Comparison of ENCODE assay signal across 8 mouse cellular contexts in the genomic region with DNA sequence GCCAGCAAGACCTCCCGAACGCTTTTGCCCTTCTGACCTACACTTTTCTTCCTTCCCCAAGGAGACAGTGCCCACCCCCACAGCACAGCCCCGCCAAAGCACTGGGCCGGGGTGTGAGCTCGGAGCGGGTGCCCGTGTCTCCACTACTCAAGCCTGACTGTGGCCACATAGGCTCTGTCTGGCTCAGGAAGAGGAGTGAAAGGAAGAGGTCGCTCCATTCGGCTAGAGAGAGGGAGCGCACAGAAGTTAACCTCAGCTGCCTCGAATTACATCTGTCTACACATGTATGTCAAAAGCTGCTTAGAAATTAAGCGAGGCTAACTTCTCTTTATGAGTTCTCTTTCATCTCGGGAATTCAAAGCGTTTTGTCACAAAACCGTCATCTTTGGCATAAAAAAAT.
DNase-seq lines count a peak whose midpoint lies in the region; ATAC-seq and TF ChIP-seq lines count a peak whose summit lies in the region.

No protein-coding gene starts in this region.

- H3K9me3 ChIP-seq in forebrain, postnatal 0 days (ENCODE audit: low read length) = no peaks in the 10 kb centered on the region
- H3K9me3 ChIP-seq in hindbrain, embryonic 14.5 days (ENCODE audit: control insufficient read depth, low read length) = no peaks in the 10 kb centered on the region
- H3K9me3 ChIP-seq in lung, embryonic 14.5 days (ENCODE audit: low read depth, low read length) = no peaks in the 10 kb centered on the region

- WGBS in forebrain, postnatal 0 days = 1% methylated on average over 15 of the region's 15 CpGs
- under 1% methylated on average over 15 of the region's 15 CpGs for WGBS in hindbrain, embryonic 14.5 days
- WGBS in lung, embryonic 14.5 days = 2% methylated on average over 15 of the region's 15 CpGs
- 3% methylated on average over 15 of the region's 15 CpGs for whole genome bisulfite sequencing in olfactory bulb, adult 2 months

- no peak overlapping the region for H3K27ac ChIP-seq in forebrain, postnatal 0 days (ENCODE audit: low read depth, low read length)
- H3K27ac ChIP-seq in hindbrain, embryonic 14.5 days = no peak overlapping the region
- no peak overlapping the region for H3K27ac ChIP-seq in lung, embryonic 14.5 days (ENCODE audit: low read depth)
- H3K27ac ChIP-seq in olfactory bulb, adult 2 months (ENCODE audit: insufficient read depth, low read depth, low read length) = peak overlapping the region; percentile 15; the same call in 1 of the 2 replicates

- no peak for TF ChIP-seq POLR2A in olfactory bulb, adult 2 months (IDR thresholded peaks at IDR 0.05; ENCODE audit: insufficient read depth, low read depth, low read length)

- peak; percentile 56 for ATAC-seq in forebrain, postnatal 0 days
- peak; percentile 54; the same call in 1 of the 2 replicates for ATAC-seq in hindbrain, embryonic 14.5 days (ENCODE audit: low FRiP score)
- ATAC-seq in lung, embryonic 14.5 days (ENCODE audit: insufficient read depth) = peak; percentile 73; the same call in 1 of the 2 replicates

- H3K4me1 ChIP-seq in forebrain, postnatal 0 days (ENCODE audit: insufficient read depth) = no peaks in the 10 kb centered on the region
- H3K4me1 ChIP-seq in hindbrain, embryonic 14.5 days (replicated peaks; ENCODE audit: control insufficient read depth, insufficient read depth, low read length) = 0 out of 2 replicates have a peak, but pooled peaks cover 10% of the 10 kb centered on the region
- H3K4me1 ChIP-seq in lung, embryonic 14.5 days (ENCODE audit: insufficient read depth) = peaks cover 4% of the 10 kb centered on the region
- peaks cover 10% of the 10 kb centered on the region for H3K4me1 ChIP-seq in olfactory bulb, adult 2 months (ENCODE audit: control insufficient read depth, insufficient read depth, low read length)

- H3K4me2 ChIP-seq in forebrain, postnatal 0 days (ENCODE audit: low read depth) = peak overlapping the region; percentile 56
- peak overlapping the region; percentile 48 for H3K4me2 ChIP-seq in hindbrain, embryonic 14.5 days (replicated peaks)
- peak overlapping the region; percentile 68 for H3K4me2 ChIP-seq in lung, embryonic 14.5 days

- TF ChIP-seq CTCF in forebrain, postnatal 0 days (IDR thresholded peaks at IDR 0.05; ENCODE audit: low read depth) = no peak
- no peak for TF ChIP-seq CTCF in lung, embryonic 14.5 days (IDR thresholded peaks at IDR 0.05; ENCODE audit: low read depth)
- TF ChIP-seq CTCF in olfactory bulb, adult 2 months (IDR thresholded peaks at IDR 0.05; ENCODE audit: insufficient read depth, low read depth, low read length) = no peak

- 0 out of 2 replicates have a peak, but pooled peaks cover 2% of the 10 kb centered on the region for H3K27me3 ChIP-seq in forebrain, postnatal 0 days (ENCODE audit: insufficient read depth, low read length)
- no peaks in the 10 kb centered on the region for H3K27me3 ChIP-seq in hindbrain, embryonic 14.5 days (ENCODE audit: control insufficient read depth, insufficient read depth, low read length)
- no peaks in the 10 kb centered on the region for H3K27me3 ChIP-seq in lung, embryonic 14.5 days (ENCODE audit: insufficient read depth, low read length)

- no peaks in the 10 kb centered on the region for H3K36me3 ChIP-seq in forebrain, postnatal 0 days (ENCODE audit: insufficient read depth)
- H3K36me3 ChIP-seq in hindbrain, embryonic 14.5 days (replicated peaks; ENCODE audit: control insufficient read depth, insufficient read depth) = no peaks in the 10 kb centered on the region
- H3K36me3 ChIP-seq in lung, embryonic 14.5 days (ENCODE audit: insufficient read depth) = no peaks in the 10 kb centered on the region

- H3K4me3 ChIP-seq in forebrain, postnatal 0 days (ENCODE audit: low read depth, low read length) = peak overlapping the region; percentile 26
- H3K4me3 ChIP-seq in hindbrain, embryonic 14.5 days (replicated peaks; ENCODE audit: low read length) = peak overlapping the region; percentile 13
- peak overlapping the region; percentile 29; the same call in 1 of the 2 replicates for H3K4me3 ChIP-seq in lung, embryonic 14.5 days (ENCODE audit: low read depth, low read length)
- H3K4me3 ChIP-seq in olfactory bulb, adult 2 months (ENCODE audit: insufficient read depth, low read depth, low read length) = 0 out of 2 replicates have a peak overlapping the region, but pooled peaks have one; percentile 0

- H3K9ac ChIP-seq in forebrain, postnatal 0 days = peak overlapping the region; percentile 6; the same call in 1 of the 2 replicates
- no peak overlapping the region for H3K9ac ChIP-seq in hindbrain, embryonic 14.5 days
- H3K9ac ChIP-seq in lung, embryonic 14.5 days = peak overlapping the region; percentile 6; the same call in 1 of the 2 replicates

- DNase-seq in adrenal gland, adult (ENCODE audit: inconsistent age in 2 of 2, low spot score in 1 of 2) = peak; percentile 20 to 69
- no peak for DNase-seq in adrenal gland, postnatal 4 days (ENCODE audit: low spot score in 2 of 2)
- DNase-seq in adrenal gland, postnatal 10 days = peak; percentile 32
- peak; percentile 8 for DNase-seq in forebrain, postnatal 0 days
- peak; percentile 37 for DNase-seq in hindbrain, embryonic 14.5 days (ENCODE audit: low spot score)
- peak; percentile 52 for DNase-seq in lung, embryonic 14.5 days
- no peak for DNase-seq in cerebellum, adult 9-11 months

Comparison
In these comparisons a context has a peak if more than half of its experiments do, and no peak if none do; other contexts are left out.
1. DNase-seq: peak in adrenal gland, adult (2 of 2), adrenal gland, postnatal 10 days (single experiment), forebrain, postnatal 0 days (single experiment), hindbrain, embryonic 14.5 days (single experiment) and lung, embryonic 14.5 days (single experiment); none in adrenal gland, postnatal 4 days (0 of 2) and cerebellum, adult 9-11 months (single experiment).
2. Peak in every context shown above with its lines, with median percentiles within 50 percentile points of each other: ATAC-seq, H3K4me2 ChIP-seq and H3K4me3 ChIP-seq.